Mouse (Mus musculus) neutrophil, adult 5-6 weeks (primary cell): ENCODE measurements around the gene Zdhhc5. TPM values are rescaled to one million over a fixed set of nuclear protein-coding genes. Genes with fewer than 3 reads are reported as not detected.
"Not testable (repeated sequence)": the region's sequence is repeated elsewhere in the genome, so short reads cannot be mapped to it uniquely, and the experiment has no call there.

Experiments used
- ATAC-seq: fragments of 151-379, 151-347 bp; 2 replicates; pipeline ENCODE4 v1.8.0; 2017; ENCODE audit warnings: mild to moderate bottlenecking, moderate TSS enrichment; ENCODE audit not compliant: insufficient number of reproducible peaks, poor library complexity, low FRiP score, severe bottlenecking; ENCODE audit errors: extremely low read depth
- total RNA-seq: library from RNA; stranded (forward); fragments of 200-1000 nt; gene quantifications from 2 replicates; pipeline ENCODE4 v1.2.3, GENCODE M21; 2017

The Zdhhc5 gene
- total RNA-seq, 1 experiment from 2014 or later, result 33.3 TPM

- ATAC-seq, result no peak
These were observed 21.6 kb upstream of the Zdhhc5 start for GRCm38 (mm10) chr2:84736312-84737161.

- ATAC-seq, result no peak
These were observed 20.5 kb upstream of the Zdhhc5 start for GRCm38 (mm10) chr2:84735346-84735920.

- ATAC-seq, result no peak
These were observed 19.9 kb upstream of the Zdhhc5 start for GRCm38 (mm10) chr2:84734919-84735318.

DNA sequence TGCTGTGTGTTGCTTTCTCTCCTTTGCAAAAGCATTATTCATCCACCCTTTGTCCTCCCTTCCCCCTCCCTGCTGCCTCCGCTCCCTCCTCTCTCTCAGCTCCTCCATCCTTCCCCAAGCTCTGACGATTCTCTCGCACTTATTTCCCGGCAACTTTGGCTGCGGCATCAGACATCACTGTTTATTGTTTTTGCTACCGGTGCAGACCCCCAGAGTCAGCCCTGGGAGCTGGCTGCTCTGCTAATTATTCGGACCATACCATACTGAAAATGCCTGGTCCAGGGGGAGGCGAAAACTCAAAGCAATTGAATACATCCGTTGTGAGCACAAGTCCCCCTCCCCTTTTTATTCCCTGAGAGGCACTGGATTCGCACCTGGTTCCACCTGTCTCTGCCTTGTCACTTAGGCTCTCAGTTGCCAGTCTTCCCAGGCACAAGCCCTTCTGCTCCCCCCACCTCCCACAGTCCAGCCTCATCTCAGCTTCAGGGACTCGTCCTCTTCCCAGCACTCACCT is 19.4 kb upstream of the Zdhhc5 start:
- no peak for ATAC-seq

- no peak for ATAC-seq
These were observed 18.8 kb upstream of the Zdhhc5 start, which contains the start of gene Ypel4 for GRCm38 (mm10) chr2:84733579-84734300. Ypel4 (plus strand) TSS chr2:84734058.

- no peak for ATAC-seq
These were observed 17.4 kb upstream of the Zdhhc5 start for GRCm38 (mm10) chr2:84732394-84732793.

GRCm38 (mm10) chr2:84731206-84731605 is 16.2 kb upstream of the Zdhhc5 start:
- no peak for ATAC-seq

DNA sequence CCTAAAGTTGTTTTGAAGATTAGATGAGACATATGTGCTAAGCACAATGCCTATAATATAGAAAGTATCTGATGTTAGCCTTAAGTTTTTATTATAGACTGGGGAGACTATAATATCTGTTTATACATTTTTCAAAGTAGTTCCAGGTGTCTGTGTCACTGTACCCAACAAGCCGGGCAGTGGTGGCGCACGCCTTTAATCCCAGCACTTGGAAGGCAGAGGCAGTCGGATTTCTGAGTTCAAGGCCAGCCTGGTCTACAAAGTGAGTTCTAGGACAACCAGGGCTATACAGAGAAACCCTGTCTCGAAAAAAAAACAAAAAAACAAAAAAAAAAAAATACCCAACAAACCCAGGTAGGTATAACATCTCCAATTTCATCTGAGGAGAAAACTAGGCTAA is 13.2 kb upstream of the Zdhhc5 start:
- not testable (repeated sequence) for ATAC-seq

DNA sequence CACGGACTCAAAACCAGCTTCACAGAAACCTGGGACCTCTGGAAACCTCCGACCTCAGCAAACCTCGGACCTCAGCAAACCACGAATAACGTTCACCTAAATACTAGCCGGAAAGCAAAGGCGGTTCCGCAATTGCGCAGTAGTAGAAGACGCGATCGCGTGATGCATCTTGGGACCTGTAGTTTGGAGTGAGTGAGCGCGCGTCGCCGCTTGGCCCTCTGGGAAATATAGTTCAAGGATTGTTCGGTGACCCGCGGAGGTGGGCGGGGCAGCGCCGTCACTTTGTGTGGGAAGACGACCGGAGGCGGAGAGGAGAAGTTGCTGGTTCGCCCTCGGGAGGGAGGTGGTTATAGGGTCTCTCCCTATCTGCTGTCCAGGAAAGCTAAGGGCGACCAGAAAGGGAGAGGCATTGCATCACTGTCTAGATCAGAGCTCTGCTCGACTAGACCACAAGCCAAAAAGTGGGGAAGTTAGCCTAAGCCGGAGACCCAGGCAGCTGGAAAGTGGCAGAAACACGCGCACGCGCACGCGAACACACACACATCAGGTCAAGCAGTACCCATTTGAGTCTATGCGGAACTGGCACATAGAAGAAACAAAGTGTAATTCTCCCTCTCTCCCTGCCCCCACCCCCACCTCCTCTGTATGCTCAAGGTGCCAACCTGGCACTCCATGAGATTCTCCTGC is 12.3 kb upstream of the Zdhhc5 start, which contains the start of gene Clp1:
TSS of gene Clp1 (minus strand) at position 179 of the 687 bp plus-strand sequence.
- peak; percentile 95 for ATAC-seq

DNA sequence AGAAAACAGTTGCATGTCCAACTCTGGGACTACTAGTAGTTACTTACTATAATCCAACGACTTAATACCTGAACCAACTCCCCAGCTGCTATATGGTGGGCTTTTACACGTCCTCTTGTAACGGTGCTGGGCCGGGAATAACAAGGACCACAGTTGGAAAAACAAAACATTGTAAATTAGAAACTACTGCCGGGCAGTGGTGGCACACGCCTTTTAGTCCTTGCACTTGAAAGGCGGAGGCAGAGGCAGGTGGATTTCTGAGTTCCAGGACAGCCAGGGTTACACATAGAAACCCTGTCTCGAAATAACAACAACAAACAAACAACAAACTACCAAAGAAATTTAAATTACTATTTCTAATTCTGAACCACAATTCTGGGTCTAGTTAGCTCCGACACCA is 11.7 kb upstream of the Zdhhc5 start:
- no peak for ATAC-seq

DNA sequence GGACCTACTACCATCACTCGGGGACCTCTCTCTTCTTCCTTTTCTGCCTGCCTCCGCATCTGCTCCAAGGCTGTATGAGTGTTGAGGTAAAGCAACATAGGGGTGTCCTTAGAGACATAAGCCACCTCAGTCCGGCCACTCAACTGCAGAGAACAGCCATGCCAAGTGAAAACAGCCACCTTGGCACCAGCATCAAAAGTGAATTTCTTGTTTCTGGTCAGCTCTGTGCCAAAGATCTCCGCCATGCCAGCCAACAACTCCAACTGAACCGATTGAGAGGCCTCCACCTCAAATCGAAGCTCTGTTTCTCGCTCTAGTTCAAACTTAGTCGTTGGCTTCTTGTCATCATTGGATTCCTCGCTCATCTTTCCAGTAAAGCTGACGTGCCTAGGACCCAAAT is 10.8 kb upstream of the Zdhhc5 start:
- ATAC-seq, result no peak

DNA sequence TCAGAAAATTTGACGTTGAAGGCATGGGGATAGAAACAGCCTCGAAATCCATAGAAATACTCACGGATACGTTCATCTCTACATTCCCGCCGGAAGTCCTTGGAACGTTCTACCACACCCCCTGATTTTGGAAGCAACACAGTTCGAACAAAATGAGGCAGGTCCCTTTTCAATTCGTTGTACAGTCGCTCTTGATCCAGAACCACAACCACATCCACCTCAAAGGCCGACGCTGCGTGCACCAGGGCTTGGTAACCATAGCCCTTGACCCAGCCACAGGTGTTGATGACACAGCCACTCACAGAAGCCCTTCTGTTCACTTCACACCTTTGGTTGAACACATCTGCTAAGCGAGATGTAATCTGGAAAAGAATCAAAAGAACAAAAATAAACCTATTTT is 8.9 kb upstream of the Zdhhc5 start:
- ATAC-seq, result no peak

- no peak for ATAC-seq
These were observed 6.2 kb upstream of the Zdhhc5 start for GRCm38 (mm10) chr2:84721182-84721581.

DNA sequence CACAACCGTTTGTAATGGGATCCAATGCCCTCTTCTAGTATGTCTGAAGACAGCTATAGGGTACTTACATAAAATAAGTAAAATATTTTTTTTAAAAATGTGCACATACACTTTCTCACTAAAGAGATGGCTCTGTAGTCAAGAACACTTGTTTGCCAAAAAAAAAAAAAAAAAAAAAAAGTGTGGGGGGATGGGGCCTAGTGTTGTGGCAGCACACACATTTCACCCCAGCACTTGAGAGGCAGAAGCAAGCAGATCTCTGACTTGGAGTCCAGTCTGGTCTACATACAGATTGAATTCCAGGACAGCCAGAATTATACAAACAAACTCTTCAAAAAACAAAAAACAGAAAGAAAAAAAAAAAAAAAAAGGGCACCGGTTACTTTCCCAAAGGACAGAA is 5.7 kb upstream of the Zdhhc5 start:
- ATAC-seq, result no peak

DNA sequence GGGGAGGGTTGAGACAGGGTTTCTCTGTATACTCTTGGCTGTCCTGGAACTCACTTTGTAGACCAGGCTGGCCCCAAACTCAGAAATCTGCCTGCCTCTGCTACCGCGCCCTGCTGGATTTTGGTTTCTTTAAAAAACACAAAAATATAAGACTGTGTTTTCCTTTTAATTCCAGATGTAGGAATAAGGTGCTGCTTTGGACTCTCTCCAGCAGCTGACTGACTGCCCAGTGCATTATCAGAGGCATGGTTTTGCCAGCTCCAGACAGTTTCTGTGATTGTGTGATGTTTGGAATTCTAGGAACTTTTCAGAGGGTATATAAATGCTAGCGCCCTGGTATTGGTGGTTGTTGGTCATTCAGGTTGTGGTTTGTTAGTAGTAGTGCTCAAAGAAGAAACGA is 2.4 kb upstream of the Zdhhc5 start:
- ATAC-seq, result no peak

DNA sequence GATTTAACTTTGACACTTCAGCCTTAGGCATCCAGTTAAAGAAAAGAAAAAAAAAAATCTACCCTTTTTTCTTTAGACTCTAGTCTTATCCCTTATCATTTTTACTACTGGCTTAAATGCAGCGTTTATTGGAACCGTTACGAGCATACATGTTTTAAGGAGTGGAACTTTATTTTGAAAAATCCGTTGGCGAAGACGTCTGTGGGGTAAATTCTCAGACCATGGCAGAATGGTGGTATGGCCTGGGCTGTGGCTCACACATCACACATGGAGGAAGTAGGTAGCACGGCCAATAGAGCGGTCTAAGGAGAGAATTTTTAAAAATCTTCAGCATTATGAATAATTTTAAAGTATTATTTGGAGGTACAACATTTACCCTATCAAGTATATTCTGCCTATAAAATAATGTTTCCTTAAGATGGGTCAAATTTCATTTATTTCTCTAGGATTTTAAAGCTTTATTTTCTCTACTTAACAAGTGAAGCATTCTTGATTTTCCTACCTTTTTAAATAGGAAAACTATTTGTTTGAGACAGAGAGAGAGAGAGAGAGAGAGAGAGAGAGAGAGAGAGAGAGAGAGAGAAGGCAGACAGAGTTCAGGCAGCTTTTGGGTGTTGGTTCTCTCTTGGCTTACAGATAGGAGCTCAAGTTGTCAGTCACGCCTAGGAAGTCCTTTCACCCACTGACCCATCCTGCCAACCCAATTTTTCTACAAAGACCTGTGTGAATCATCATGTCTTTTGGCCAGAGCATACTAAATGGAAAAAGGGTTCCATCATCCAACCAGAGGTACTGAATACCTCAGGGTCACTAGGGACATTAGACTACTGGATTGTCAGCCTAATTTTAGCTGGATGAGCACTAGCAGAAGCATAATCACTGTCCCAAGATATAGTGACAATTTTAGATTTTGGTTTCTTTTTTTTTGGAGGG is 1.7 kb upstream of the Zdhhc5 start:
- ATAC-seq, result no peak

DNA sequence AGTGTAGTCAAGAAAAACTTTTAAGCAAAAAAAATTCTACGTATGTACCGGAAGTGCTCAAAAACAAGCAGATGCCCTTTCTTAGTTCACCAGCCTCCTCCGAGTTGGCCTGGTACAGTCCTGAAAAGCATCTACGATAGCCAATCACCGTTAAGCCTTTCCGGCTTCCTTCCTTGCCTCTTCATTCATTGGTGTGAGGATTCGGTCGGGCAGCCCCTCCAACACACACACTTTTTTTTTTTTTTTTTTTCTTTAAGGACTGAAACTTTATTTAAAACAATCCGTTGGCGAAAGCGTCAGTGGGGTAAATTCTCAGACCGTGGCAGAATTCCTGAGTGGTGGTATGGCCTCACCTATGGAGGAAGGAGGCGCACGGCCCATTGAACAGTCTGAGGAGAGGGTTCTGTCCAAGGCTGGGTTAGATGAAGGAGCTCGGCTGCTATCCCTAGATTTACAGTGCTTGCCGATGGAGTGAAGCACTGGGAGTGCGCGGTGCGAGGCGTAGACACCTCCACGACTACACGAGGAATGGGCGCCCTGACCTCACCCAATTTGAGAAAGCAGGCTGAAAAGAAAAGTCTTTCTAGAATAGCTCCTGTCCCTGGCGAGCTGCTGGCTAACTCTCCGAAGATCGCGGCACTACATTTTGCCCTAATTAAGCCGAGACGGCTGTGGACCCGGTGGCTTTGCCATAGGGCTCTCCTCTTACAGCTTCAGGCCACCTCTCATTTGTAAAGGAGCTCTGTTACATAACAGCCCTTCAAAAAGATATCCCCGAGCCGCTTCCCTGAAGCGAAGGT is 782 bp upstream of the Zdhhc5 start:
- ATAC-seq, result peak; percentile 89
